Comparison of ENCODE assay signal across 11 mouse cellular contexts in the genomic region with DNA sequence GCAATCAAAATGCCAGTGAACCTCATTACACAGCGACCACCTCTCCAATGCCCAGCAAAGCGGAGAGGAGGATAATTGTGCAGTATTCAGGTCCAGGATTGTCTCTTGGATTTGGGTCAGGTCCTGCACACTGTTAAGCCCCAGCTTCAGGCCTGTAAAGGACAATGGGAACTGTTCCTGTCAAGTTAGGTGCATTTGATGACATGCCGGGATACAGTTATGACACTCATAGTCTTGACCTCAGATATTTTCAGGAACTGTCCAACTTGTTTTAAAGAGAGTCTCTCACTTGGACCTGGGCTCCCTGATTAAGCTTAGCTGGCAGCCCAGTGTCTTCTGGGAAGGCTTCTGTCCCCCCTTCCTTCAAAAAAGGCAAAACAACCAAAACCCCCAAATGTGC. TPM values are rescaled to one million over a fixed set of nuclear protein-coding genes. Genes with fewer than 3 reads are reported as not detected.
A peak's percentile ranks its signal among the peaks of the same experiment; 100 is the strongest.
DNase-seq lines count a peak whose midpoint lies in the region; ATAC-seq and TF ChIP-seq lines count a peak whose summit lies in the region.
"Had no signal": no experiment of that assay in that cellular context is flagged by ENCODE, and none has a peak within 500 bp of the region (broad histone marks: within the 10 kb centered on the region; RNA-seq: fewer than 3 reads in every experiment).

No protein-coding gene starts in this region.

- H3K36me3 ChIP-seq in lung, embryonic 16.5 days (ENCODE audit: control insufficient read depth, insufficient read depth, low read length): no peaks in the 10 kb centered on the region
- H3K36me3 ChIP-seq in limb, embryonic 12.5 days: no peaks in the 10 kb centered on the region
- no peaks in the 10 kb centered on the region for H3K36me3 ChIP-seq in stomach, embryonic 16.5 days (ENCODE audit: control insufficient read depth, insufficient read depth, low read length)

- no peak overlapping the region for H3K9ac ChIP-seq in lung, embryonic 16.5 days (ENCODE audit: low read length)
- H3K9ac ChIP-seq in limb, embryonic 12.5 days (replicated peaks): no peak overlapping the region
- H3K9ac ChIP-seq in stomach, embryonic 16.5 days (ENCODE audit: low read length): no peak overlapping the region

- peak overlapping the region; percentile 80; the same call in 1 of the 2 replicates for H3K4me3 ChIP-seq in gastrocnemius, adult 2 months
- peak overlapping the region; percentile 70 for H3K4me3 ChIP-seq in lung, embryonic 16.5 days (ENCODE audit: low read length)
- peak overlapping the region; percentile 73 for H3K4me3 ChIP-seq in limb, embryonic 12.5 days (replicated peaks)
- H3K4me3 ChIP-seq in stomach, embryonic 16.5 days (replicated peaks; ENCODE audit: low read length): peak overlapping the region; percentile 57

- no peak for DNase-seq in gastrocnemius, adult 2 months
- DNase-seq in gastrocnemius, postnatal 36 days: no peak
- no peak for DNase-seq in lung, postnatal 14 days
- no peak for DNase-seq in left cerebral cortex, adult 8-10 months (ENCODE audit: low spot score in 2 of 2)
- DNase-seq in frontal cortex, postnatal 25 days (ENCODE audit: low spot score in 2 of 2): no peak
- DNase-seq: lung, adult 2 months; right cerebral cortex, adult 18-20 months; thymus, postnatal 25 days had no signal

- intact Hi-C loops in gastrocnemius, adult 2 months (cut with DNase I): no loop called here
- intact Hi-C loops in gastrocnemius, postnatal 36 days (cut with DNase I): loop anchor here (10.0 kb wide), 1 partner anchor 801 kb away; no protein-coding TSS in a partner anchor

- H3K27ac ChIP-seq in gastrocnemius, adult 2 months: no peak overlapping the region
- no peak overlapping the region for H3K27ac ChIP-seq in lung, embryonic 16.5 days (ENCODE audit: low read length)
- no peak overlapping the region for H3K27ac ChIP-seq in limb, embryonic 12.5 days
- H3K27ac ChIP-seq in stomach, embryonic 16.5 days (ENCODE audit: low read length): no peak overlapping the region

- H3K27me3 ChIP-seq in lung, embryonic 16.5 days (ENCODE audit: control insufficient read depth, insufficient read depth, low read depth, low read length): no peaks in the 10 kb centered on the region
- peaks cover 6% of the 10 kb centered on the region; the same call in 1 of the 2 replicates for H3K27me3 ChIP-seq in limb, embryonic 12.5 days
- H3K27me3 ChIP-seq in stomach, embryonic 16.5 days (ENCODE audit: control insufficient read depth, insufficient read depth, low read length): no peaks in the 10 kb centered on the region

- H3K4me2 ChIP-seq in lung, embryonic 16.5 days (ENCODE audit: low read depth, low read length): peak overlapping the region; percentile 82
- H3K4me2 ChIP-seq in limb, embryonic 12.5 days: peak overlapping the region; percentile 69
- peak overlapping the region; percentile 70 for H3K4me2 ChIP-seq in stomach, embryonic 16.5 days (ENCODE audit: low read depth, low read length)

- ATAC-seq in lung, embryonic 16.5 days (ENCODE audit: low read depth): no peak
- no peak for ATAC-seq in limb, embryonic 12.5 days (ENCODE audit: insufficient number of reproducible peaks, insufficient read depth, low FRiP score, low TSS enrichment, low read depth)
- no peak for ATAC-seq in stomach, embryonic 16.5 days (ENCODE audit: insufficient read depth, low FRiP score)

- TF ChIP-seq CTCF in gastrocnemius, adult 2 months (IDR thresholded peaks at IDR 0.05): no peak

- H3K4me1 ChIP-seq in lung, embryonic 16.5 days (replicated peaks; ENCODE audit: control insufficient read depth, insufficient read depth, low read length): peaks cover 11% of the 10 kb centered on the region
- H3K4me1 ChIP-seq in limb, embryonic 12.5 days (replicated peaks): peaks cover 10% of the 10 kb centered on the region; the same call in 1 of the 2 replicates
- peaks cover 9% of the 10 kb centered on the region for H3K4me1 ChIP-seq in stomach, embryonic 16.5 days (ENCODE audit: control insufficient read depth, insufficient read depth, low read length)

- WGBS in lung, embryonic 16.5 days: 81% methylated on average over 3 of the region's 3 CpGs
- 86% methylated on average over 3 of the region's 3 CpGs for WGBS in limb, embryonic 12.5 days
- 88% methylated on average over 3 of the region's 3 CpGs for WGBS in stomach, embryonic 16.5 days

- no peaks in the 10 kb centered on the region for H3K9me3 ChIP-seq in lung, embryonic 16.5 days (ENCODE audit: control insufficient read depth, low read length)
- no peaks in the 10 kb centered on the region for H3K9me3 ChIP-seq in limb, embryonic 12.5 days
- H3K9me3 ChIP-seq in stomach, embryonic 16.5 days (replicated peaks; ENCODE audit: control insufficient read depth, low read length): no peaks in the 10 kb centered on the region

RNA-seq across cellular contexts. Expression of a gene that starts 1.1 kb away (rescaled TPM):
- 1 to 10 TPM; 2.5 to 3.3 TPM for total RNA-seq in gastrocnemius, adult 2 months (2021)
- 1 to 10 TPM; 1.9 to 2.2 TPM for total RNA-seq in gastrocnemius, postnatal 36 days (2021)
- 15.4 and 19.2 TPM in 2 replicates for polyA plus RNA-seq in lung, embryonic 16.5 days (2015; fragmentation: Nextera tagmentation; extraction: Ambion mirVana)
- 14.3 and 17.8 TPM in 2 replicates for polyA plus RNA-seq in limb, embryonic 12.5 days (2016; fragmentation: Nextera tagmentation; extraction: Ambion mirVana)
- polyA plus RNA-seq in stomach, embryonic 16.5 days (2015; fragmentation: Nextera tagmentation; extraction: Ambion mirVana): 9.9 TPM in 2 replicates
- total RNA-seq in left cerebral cortex, adult 8-10 months (2022): 10 to 100 TPM; 13.1 to 19.2 (median 16.5) TPM
